Mouse (Mus musculus) mature B cell (primary cell): ENCODE data around the gene Ilk.
"Not testable (repeated sequence)": the region's sequence is repeated elsewhere in the genome, so short reads cannot be mapped to it uniquely, and the experiment has no call there.

Experiments
- in situ Hi-C: fragments of 300-500 bp; cut with MboI; formaldehyde crosslinking; loops from 2 replicates; pipeline ENCODE4 v1.14.3; 2019

Gene Ilk

GRCm38 (mm10) chr7:105742539-105743215 is 6.3 kb downstream of the Ilk start:
- in situ Hi-C loops, result not testable (repeated sequence)

GRCm38 (mm10) chr7:105743246-105743925 is 7.0 kb downstream of the Ilk start:
- in situ Hi-C loops, result not testable (repeated sequence)

GRCm38 (mm10) chr7:105743926-105744590 is 7.7 kb downstream of the Ilk start, which contains the start of gene Taf10:
Gene Taf10 (minus strand): TSS chr7:105744361.
- in situ Hi-C loops, result no loop called here

- in situ Hi-C loops, result no loop called here
Observed at GRCm38 (mm10) chr7:105747776-105748175, 11.4 kb downstream of the Ilk start.

- in situ Hi-C loops, result no loop called here
Observed at GRCm38 (mm10) chr7:105751491-105752433, 15.4 kb downstream of the Ilk start, which contains the start of gene Tpp1. Gene Tpp1 (minus strand): TSS chr7:105752235.

- in situ Hi-C loops, result no loop called here
Observed at GRCm38 (mm10) chr7:105752716-105753115, 16.3 kb downstream of the Ilk start.

GRCm38 (mm10) chr7:105753281-105753680 is 16.9 kb downstream of the Ilk start:
- in situ Hi-C loops, result no loop called here

- in situ Hi-C loops, result no loop called here
Observed at GRCm38 (mm10) chr7:105761813-105762484, 25.6 kb downstream of the Ilk start.

- in situ Hi-C loops, result no loop called here
Observed at GRCm38 (mm10) chr7:105762517-105763270, 26.3 kb downstream of the Ilk start.

GRCm38 (mm10) chr7:105764331-105764730 is 27.9 kb downstream of the Ilk start:
- in situ Hi-C loops, result no loop called here

GRCm38 (mm10) chr7:105767729-105768165 is 31.4 kb downstream of the Ilk start:
- in situ Hi-C loops, result no loop called here

GRCm38 (mm10) chr7:105769959-105770358 is 33.6 kb downstream of the Ilk start:
- in situ Hi-C loops, result no loop called here

- in situ Hi-C loops, result no loop called here
Observed at GRCm38 (mm10) chr7:105772331-105772730, 35.9 kb downstream of the Ilk start.

- in situ Hi-C loops, result no loop called here
Observed at GRCm38 (mm10) chr7:105773041-105773440, 36.6 kb downstream of the Ilk start.

GRCm38 (mm10) chr7:105774661-105775060 is 38.3 kb downstream of the Ilk start:
- in situ Hi-C loops, result no loop called here

- in situ Hi-C loops, result no loop called here
Observed at GRCm38 (mm10) chr7:105776026-105776425, 39.6 kb downstream of the Ilk start.

GRCm38 (mm10) chr7:105777316-105777715 is 40.9 kb downstream of the Ilk start:
- in situ Hi-C loops, result no loop called here

- in situ Hi-C loops, result no loop called here
Observed at GRCm38 (mm10) chr7:105777797-105778552, 41.6 kb downstream of the Ilk start.

- in situ Hi-C loops, result no loop called here
Observed at GRCm38 (mm10) chr7:105778553-105779265, 42.3 kb downstream of the Ilk start.
